Mouse (Mus musculus) layer of hippocampus, adult 6 months (tissue): ENCODE data around the gene Gm49336. TPM values are rescaled to one million over a fixed set of nuclear protein-coding genes. Genes with fewer than 3 reads are reported as not detected.

Source experiments
- long read RNA-seq, 2 experiments: library from polyadenylated mRNA; unstranded; transcript quantifications; one replicate each; pipeline ENCODE4 v2.0.0; 2019 to 2020
- microRNA-seq: library from miRNA; unstranded; fragments of <30 nt; microRNA quantifications from one replicate; pipeline ENCODE4 v1.2.0, GENCODE M21; 2020
- polyA plus RNA-seq: library from polyadenylated mRNA; unstranded; fragments of <200 nt; fragmentation: Nextera tagmentation; gene quantifications from 2 replicates; pipeline ENCODE4 v1.2.3, GENCODE M21; 2021

Gene Gm49336
- 16.6 and 17.7 TPM in 2 replicates for polyA plus RNA-seq
- long read RNA-seq, experiment 1, transcript Gm49336-201 (15 exons, 3,913 nt) = major isoform, 26 of 47 reads
- long read RNA-seq, experiment 1, partial matches to known transcripts = 12 of 47 reads
- long read RNA-seq, experiment 1, other reads (novel, unspliced or antisense) = 8 of 47 reads
- long read RNA-seq, experiment 2, transcript Gm49336-201 (15 exons, 3,913 nt) = major isoform, 149 of 183 reads
- long read RNA-seq, experiment 2, partial matches to known transcripts = 5 of 183 reads
- long read RNA-seq, experiment 2, other reads (novel, unspliced or antisense) = 25 of 183 reads

DNA sequence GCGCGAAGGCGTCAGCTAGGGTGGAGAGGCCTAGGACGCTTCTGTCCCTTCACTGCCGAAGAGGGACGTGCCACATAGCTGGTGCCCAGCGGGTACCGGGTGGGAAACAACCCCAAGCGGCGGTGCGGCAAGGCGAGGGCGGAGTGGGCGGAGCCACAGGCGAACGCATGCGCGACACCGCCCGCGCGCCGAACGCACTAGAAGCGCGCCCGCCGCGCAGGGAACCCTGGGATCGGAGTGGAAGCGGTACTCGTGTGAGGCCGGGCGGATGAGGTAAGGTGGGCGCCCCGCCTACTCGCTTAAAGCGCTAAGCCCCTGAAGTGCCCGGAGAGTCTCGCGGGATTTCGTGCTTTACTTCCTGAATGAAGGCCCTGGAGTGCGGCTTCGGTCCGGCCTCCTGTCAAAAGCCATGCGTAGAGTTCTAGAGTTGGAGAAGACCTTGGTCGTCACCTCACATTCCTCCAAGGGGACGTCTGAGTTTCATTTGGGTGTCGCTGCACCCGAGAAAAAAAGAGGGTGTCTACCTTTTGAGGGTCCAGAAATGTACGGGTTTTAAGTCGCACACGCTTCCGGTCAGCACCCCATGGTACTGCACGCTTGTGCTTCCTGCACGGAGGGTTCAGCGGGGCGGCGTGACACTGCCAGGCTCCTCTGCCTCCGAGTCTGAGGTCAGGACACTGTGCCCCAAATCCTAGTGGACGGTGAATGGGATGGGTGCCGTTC, at the start of gene Gm49336, which contains the start of gene Nupl1:
Gm49336 (minus strand) TSS at position 227 of the 723 bp plus-strand sequence.
Nupl1 (minus strand) TSS at position 151 of the 723 bp plus-strand sequence.

DNA sequence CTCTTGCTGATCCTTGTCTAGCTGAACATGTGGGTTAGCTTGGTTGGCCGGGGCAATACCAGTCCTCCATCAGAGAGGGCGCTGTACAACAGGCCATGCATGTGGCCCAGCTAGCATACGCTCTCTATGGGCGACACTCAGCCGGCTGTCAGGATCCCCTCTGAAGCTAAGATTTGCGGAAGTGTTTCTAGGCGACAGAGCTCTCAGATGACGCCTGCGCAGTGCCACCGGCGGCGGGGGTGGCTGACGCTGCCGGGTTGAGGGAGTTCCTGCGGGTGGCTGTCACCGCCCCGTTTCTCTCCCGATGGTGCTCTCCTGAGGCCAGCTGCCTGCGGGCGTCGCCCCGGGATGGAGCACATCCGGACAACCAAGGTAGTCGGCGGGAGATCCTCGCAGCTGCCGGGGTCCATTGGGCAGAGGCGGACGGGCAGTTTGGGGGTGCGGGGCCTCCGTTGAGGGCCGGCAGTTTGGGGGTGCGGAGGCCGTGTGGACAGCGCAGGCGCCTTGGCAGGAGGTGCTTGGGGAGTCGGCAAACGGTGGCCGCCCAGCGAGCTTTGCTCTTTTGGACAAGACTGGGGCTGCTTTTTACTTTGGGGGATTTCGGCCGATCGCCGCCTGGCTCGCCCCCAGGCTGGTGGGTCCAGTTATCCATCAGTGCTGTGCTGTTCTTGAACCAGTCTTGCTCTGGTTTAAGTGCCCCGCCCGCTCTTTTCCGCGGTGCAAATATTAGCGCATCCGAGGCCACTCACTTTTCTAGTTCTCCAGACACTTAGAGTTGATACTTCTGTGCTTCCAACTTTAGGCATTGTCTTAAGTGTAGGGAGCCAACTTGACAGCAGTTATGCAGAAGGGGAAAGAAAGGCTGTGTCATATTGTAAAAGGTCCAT, 13.9 kb upstream of the Gm49336 start, which contains the start of gene Mtmr6:
Mtmr6 (plus strand) TSS at position 239 of the 887 bp plus-strand sequence.

DNA sequence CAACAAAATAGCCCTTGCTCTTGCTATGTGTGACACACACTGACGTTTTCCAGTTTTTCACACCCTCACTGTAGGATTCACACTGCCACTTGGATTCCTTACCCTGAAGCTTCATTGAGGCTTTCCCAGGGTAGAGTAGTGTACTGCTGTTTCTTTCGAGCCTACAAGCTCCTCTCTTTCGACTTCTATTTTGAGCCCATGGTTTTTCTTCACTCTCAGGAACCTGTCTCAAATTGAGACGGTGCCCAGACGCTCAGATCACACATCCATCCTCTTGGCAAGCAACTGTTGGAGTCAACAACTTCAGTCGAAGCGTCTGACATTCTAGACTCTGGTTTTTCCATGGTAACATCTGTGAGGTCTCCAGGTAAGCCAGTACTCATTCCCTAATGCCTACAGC, 54.4 kb downstream of the Gm49336 start, which contains the start of gene Atp8a2:
Atp8a2 (minus strand) TSS at position 296 of the 400 bp plus-strand sequence.

Small RNAs within 50 kb of the gene (microRNA-seq; reads per million reads assigned to microRNA genes)
- not detected for gene Mir719

Other genes with a start within 250 kb of the Gm49336 start
- 8.9 and 9.5 TPM in 2 replicates for gene Atp8a2, start 54.3 kb downstream of the Gm49336 start, polyA plus RNA-seq
- not detected in 2 replicates for gene Nupl1, start 76 bp downstream of the Gm49336 start, polyA plus RNA-seq
- gene Mtmr6, start 13.7 kb upstream of the Gm49336 start, polyA plus RNA-seq = 61.2 and 67.8 TPM in 2 replicates
- gene Amer2, start 121.8 kb upstream of the Gm49336 start, polyA plus RNA-seq = 8.9 and 10.3 TPM in 2 replicates